Mouse (Mus musculus) neural tube, embryonic 11.5 days (tissue): ENCODE measurements around the gene Creb3l2. TPM values are rescaled to one million over a fixed set of nuclear protein-coding genes. Genes with fewer than 3 reads are reported as not detected.

ENCODE experiments used
- ATAC-seq: fragments of 200-750 bp; cut with Nextera tagmentation; 2 replicates; pipeline ENCODE4 v1.8.0; 2017; ENCODE audit warnings: moderate number of reproducible peaks, mild to moderate bottlenecking, moderate TSS enrichment, moderate library complexity; ENCODE audit not compliant: insufficient read depth, low FRiP score, low TSS enrichment
- DNase-seq: peaks from one replicate; pipeline ENCODE4 v3.0.0-alpha.2; 2015; ENCODE audit warnings: low spot score
- H3K27ac ChIP-seq: fragments of 300-500 bp; sonication (generic); 2 replicates; pipeline ENCODE4 v1.5.1; 2014; ENCODE audit warnings: low read depth, mild to moderate bottlenecking, low read length
- H3K27me3 ChIP-seq: fragments of 300-500 bp; sonication (generic); 2 replicates; pipeline ENCODE4 v1.6.1; 2014; ENCODE audit warnings: mild to moderate bottlenecking, low read length, mixed read lengths; ENCODE audit not compliant: control insufficient read depth, insufficient read depth
- H3K36me3 ChIP-seq: fragments of 300-500 bp; sonication (generic); 2 replicates; pipeline ENCODE4 v1.6.1; 2014; ENCODE audit warnings: mild to moderate bottlenecking, low read length, moderate library complexity, mixed read lengths; ENCODE audit not compliant: control insufficient read depth, insufficient read depth
- H3K4me1 ChIP-seq: fragments of 300-500 bp; sonication (generic); 2 replicates; pipeline ENCODE4 v1.6.1; 2014; ENCODE audit warnings: low read length, mixed read lengths; ENCODE audit not compliant: control insufficient read depth, insufficient read depth
- H3K4me2 ChIP-seq: fragments of 300-500 bp; sonication (generic); 2 replicates; pipeline ENCODE4 v1.6.1; 2014; ENCODE audit warnings: low read depth, mild to moderate bottlenecking, moderate library complexity
- H3K4me3 ChIP-seq: fragments of 300-500 bp; sonication (generic); 2 replicates; pipeline ENCODE4 v1.5.1; 2014; ENCODE audit warnings: low read depth, low read length
- H3K9ac ChIP-seq: fragments of 300-500 bp; sonication (generic); 2 replicates; pipeline ENCODE4 v1.6.1; 2014; ENCODE audit warnings: mild to moderate bottlenecking, low read length
- H3K9me3 ChIP-seq: fragments of 300-500 bp; sonication (generic); 2 replicates; pipeline ENCODE4 v1.6.1; 2016; ENCODE audit warnings: low read length; ENCODE audit not compliant: control insufficient read depth
- WGBS: fragments of 180-500 bp; shearing (Covaris S2); extraction: QIAGEN DNeasy Blood & Tissue Kit; methylation state at CpG from one replicate; pipeline ENCODE4 v1.1.7; 2014; 5-methylcytosine and 5-hydroxymethylcytosine counted together
- polyA plus RNA-seq: library from polyadenylated mRNA; unstranded; fragments of >200 nt; fragmentation: Nextera tagmentation; extraction: Ambion mirVana; gene quantifications from 2 replicates; pipeline ENCODE4 v1.2.1, GENCODE M21; 2014

Creb3l2 gene
- polyA plus RNA-seq, 1 experiment from 2014 or later = 14.5 TPM

DNA sequence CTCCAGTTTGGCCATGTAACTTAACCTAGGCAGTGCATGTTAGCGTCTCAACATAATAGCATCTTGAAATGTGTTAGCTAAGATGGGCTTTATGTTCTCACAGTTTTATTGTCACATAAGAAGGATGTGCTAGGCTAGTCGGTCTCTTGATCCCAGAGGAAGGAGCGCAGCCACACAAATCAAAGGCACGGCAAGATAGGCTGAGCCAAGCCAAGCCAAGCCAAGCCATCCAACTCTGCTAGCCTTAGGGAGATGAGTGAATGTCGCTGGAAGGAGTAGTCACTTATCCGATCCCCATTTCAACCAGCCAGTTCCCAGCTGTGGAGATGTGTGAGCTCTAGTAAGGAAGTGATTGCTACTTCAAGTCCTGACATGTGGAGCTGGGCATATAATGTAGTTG lies 75.0 kb downstream of the Creb3l2 start:
- Histone ChIP-seq H3K27ac (no peak overlapping the region), H3K27me3 (no peaks in the 10 kb centered on the region), H3K4me1 (no peaks in the 10 kb centered on the region), H3K36me3 (no peaks in the 10 kb centered on the region), H3K4me2 (no peak overlapping the region), H3K4me3 (no peak overlapping the region), H3K9ac (no peak overlapping the region), H3K9me3 (no peaks in the 10 kb centered on the region)
- 92% methylated on average over 6 of the region's 6 CpGs for WGBS
- DNase-seq = no peak
- no peak for ATAC-seq

- no peak for ATAC-seq
- WGBS = 63% methylated on average over 11 of the region's 11 CpGs
- Histone ChIP-seq H3K27ac (no peak overlapping the region), H3K9ac (no peak overlapping the region), H3K36me3 (no peaks in the 10 kb centered on the region), H3K4me3 (no peak overlapping the region), H3K27me3 (no peaks in the 10 kb centered on the region), H3K4me1 (no peaks in the 10 kb centered on the region), H3K9me3 (no peaks in the 10 kb centered on the region), H3K4me2 (no peak overlapping the region)
- DNase-seq = no peak
These were observed 76.8 kb downstream of the Creb3l2 start for GRCm38 (mm10) chr6:37365179-37365578.

DNA sequence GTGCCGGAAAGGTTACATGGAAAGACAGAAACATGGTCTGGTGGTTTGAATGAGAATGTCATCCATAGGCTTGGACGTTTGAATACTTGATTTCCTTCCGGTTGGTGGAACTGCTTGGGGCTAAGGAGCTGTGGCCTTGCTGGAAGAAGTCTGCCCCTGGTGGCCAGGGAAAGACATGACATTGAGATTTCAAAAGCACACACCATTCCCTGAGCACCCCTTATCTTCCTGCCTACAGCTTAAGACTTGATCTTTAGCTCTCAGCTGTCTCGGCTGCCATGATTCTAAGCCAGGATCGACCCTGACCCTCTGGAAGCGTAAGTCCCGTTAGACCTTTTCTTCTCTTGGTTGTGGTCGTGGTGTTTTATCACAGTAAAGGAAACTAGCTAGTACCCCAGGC lies 77.6 kb downstream of the Creb3l2 start:
- no peaks in the 10 kb centered on the region for H3K36me3 ChIP-seq
- WGBS = 94% methylated on average over 8 of the region's 8 CpGs
- H3K27ac ChIP-seq = no peak overlapping the region
- H3K4me2 ChIP-seq = no peak overlapping the region
- DNase-seq (no peak), ATAC-seq (no peak)
- H3K9ac ChIP-seq = no peak overlapping the region
- H3K27me3 ChIP-seq = no peaks in the 10 kb centered on the region
- no peak overlapping the region for H3K4me3 ChIP-seq
- H3K4me1 ChIP-seq = no peaks in the 10 kb centered on the region
- no peaks in the 10 kb centered on the region for H3K9me3 ChIP-seq

DNA sequence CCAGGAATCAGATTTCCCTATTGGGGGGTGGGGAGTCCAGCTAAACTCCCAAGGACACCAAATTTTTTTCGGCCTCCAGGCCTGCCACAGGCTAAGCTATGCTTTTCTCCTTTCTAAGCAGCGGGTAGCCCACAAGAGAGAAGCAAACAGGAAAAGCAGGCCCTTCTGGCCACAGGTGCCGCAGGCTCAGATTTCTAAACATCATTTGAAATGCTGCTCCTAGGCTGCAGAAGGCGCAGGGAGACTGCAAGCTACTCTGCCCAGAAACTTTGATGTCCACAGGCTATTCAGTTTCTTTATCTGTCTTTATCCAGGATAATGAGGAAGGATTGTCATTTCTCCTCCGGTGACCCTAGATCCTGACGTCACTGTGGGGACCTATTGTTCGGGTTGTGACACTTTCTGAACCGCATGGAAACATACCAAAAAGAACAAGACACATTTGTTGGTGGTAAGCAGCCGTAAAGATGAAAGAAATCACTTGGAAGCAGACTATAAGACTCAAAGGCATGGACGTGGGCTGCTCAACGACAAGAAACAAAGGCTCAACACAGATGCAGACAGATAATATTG lies 81.0 kb downstream of the Creb3l2 start:
- no peaks in the 10 kb centered on the region for H3K36me3 ChIP-seq
- no peak overlapping the region for H3K9ac ChIP-seq

DNA sequence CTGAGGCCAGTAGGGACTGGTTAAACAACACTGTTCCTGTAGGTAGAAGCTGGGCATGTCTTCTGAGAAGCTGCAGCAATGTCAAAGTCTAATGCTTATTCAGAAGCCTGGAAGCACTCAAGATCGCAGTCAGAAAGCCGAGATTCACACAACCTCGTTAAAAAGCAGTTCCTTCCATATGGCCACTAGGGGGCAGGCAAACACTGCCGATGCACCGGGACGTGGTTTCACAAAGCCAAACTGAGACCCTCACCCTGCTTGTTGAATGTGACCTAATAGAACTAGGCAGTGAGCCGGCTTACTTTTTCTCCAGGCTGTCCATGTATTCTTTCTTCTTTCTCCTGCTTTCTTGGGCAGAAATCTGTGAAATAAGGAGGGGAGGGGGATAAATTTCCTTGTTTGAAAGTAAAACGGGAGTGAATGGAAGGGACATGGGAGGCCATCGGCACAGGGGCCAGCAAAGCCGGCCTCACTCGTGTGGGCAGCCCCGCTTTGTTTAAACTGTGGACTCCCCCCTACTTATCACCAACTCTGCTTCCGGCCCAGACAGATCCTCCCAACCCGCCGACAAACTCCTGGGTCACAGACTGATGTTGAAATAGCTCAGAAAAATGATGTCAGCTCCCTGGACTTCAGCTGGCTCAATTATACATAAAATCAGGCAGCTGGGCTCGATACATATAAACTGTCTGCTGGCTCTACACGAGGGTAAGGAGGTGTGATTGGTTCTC lies 87.3 kb downstream of the Creb3l2 start:
- H3K27me3 ChIP-seq = no peaks in the 10 kb centered on the region
- no peak overlapping the region for H3K9ac ChIP-seq
- H3K4me1 ChIP-seq = no peaks in the 10 kb centered on the region; the same call in 1 of the 2 replicates
- no peaks in the 10 kb centered on the region for H3K36me3 ChIP-seq
- no peak overlapping the region for H3K4me3 ChIP-seq
- no peaks in the 10 kb centered on the region for H3K9me3 ChIP-seq
- 41% methylated on average over 17 of the region's 17 CpGs for WGBS
- H3K27ac ChIP-seq = no peak overlapping the region
- DNase-seq (peak; percentile 78), ATAC-seq (peak; percentile 48; the same call in 1 of the 2 replicates)
- H3K4me2 ChIP-seq = no peak overlapping the region

More for the DNA sequence above, 81.0 kb downstream of the Creb3l2 start:
- Histone ChIP-seq H3K4me3 (no peak overlapping the region), H3K9me3 (no peaks in the 10 kb centered on the region), H3K4me1 (no peaks in the 10 kb centered on the region), H3K4me2 (no peak overlapping the region), H3K27ac (no peak overlapping the region), H3K27me3 (no peaks in the 10 kb centered on the region)
- WGBS = 31% methylated on average over 11 of the region's 11 CpGs
- no peak for DNase-seq
- ATAC-seq = no peak

DNA sequence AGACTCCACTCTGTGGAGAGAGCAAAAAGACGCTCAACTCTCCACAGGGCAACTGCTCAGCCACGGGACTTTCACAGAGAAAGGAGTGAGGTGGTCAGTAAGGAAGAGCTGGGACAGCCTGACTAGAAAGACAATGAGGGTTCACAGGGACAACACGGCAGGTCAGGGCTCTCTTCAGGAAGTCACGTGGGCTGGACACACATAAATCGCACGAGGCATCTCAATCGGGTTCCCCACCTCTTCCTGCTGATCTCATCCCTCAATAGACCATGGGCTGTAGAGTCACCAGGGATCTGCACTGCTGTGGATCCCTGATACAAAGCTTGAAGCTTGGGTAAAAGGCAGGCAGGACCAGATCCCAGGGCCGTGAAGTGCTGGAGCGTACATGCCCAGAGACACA lies 88.3 kb downstream of the Creb3l2 start:
- H3K27me3 ChIP-seq = no peaks in the 10 kb centered on the region
- no peak overlapping the region for H3K4me3 ChIP-seq
- H3K9ac ChIP-seq = no peak overlapping the region
- no peaks in the 10 kb centered on the region for H3K36me3 ChIP-seq
- no peaks in the 10 kb centered on the region for H3K9me3 ChIP-seq
- no peaks in the 10 kb centered on the region; the same call in 1 of the 2 replicates for H3K4me1 ChIP-seq
- WGBS = 76% methylated on average over 9 of the region's 9 CpGs
- DNase-seq (no peak), ATAC-seq (no peak)
- H3K27ac ChIP-seq = no peak overlapping the region
- H3K4me2 ChIP-seq = no peak overlapping the region

- Histone ChIP-seq H3K4me3 (no peak overlapping the region), H3K27ac (no peak overlapping the region), H3K36me3 (no peaks in the 10 kb centered on the region), H3K4me1 (no peaks in the 10 kb centered on the region; the same call in 1 of the 2 replicates), H3K4me2 (no peak overlapping the region), H3K9ac (no peak overlapping the region), H3K27me3 (no peaks in the 10 kb centered on the region), H3K9me3 (no peaks in the 10 kb centered on the region)
- peak; percentile 80 for DNase-seq
- 27% methylated on average over 10 of the region's 10 CpGs for WGBS
- ATAC-seq = peak; percentile 85
These were observed 90.1 kb downstream of the Creb3l2 start for GRCm38 (mm10) chr6:37351731-37352380.

DNA sequence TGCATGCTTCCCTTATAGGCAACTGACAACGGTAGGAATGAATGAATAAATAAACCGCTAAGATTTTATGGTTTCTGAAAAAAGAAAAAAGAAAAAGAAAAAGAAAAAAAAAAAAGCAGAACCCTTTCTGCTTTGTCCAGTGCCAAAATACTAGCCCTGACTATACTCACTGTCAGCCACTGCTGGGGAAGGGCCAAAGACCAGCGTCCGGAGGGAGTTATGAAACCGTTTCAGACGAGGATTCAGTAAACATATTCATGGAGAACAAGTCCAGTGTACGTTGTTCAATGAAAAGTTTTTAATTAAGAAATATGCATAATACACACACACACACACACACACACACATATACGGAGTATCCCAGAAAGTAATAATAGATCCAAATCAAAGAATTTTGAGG lies 91.6 kb downstream of the Creb3l2 start:
- WGBS = 94% methylated on average over 8 of the region's 8 CpGs
- Histone ChIP-seq H3K9me3 (no peaks in the 10 kb centered on the region), H3K36me3 (no peaks in the 10 kb centered on the region), H3K4me2 (no peak overlapping the region), H3K4me1 (no peaks in the 10 kb centered on the region; the same call in 1 of the 2 replicates), H3K27ac (no peak overlapping the region), H3K4me3 (no peak overlapping the region), H3K9ac (no peak overlapping the region), H3K27me3 (no peaks in the 10 kb centered on the region)
- ATAC-seq (no peak), DNase-seq (no peak)
